In the genomic region with DNA sequence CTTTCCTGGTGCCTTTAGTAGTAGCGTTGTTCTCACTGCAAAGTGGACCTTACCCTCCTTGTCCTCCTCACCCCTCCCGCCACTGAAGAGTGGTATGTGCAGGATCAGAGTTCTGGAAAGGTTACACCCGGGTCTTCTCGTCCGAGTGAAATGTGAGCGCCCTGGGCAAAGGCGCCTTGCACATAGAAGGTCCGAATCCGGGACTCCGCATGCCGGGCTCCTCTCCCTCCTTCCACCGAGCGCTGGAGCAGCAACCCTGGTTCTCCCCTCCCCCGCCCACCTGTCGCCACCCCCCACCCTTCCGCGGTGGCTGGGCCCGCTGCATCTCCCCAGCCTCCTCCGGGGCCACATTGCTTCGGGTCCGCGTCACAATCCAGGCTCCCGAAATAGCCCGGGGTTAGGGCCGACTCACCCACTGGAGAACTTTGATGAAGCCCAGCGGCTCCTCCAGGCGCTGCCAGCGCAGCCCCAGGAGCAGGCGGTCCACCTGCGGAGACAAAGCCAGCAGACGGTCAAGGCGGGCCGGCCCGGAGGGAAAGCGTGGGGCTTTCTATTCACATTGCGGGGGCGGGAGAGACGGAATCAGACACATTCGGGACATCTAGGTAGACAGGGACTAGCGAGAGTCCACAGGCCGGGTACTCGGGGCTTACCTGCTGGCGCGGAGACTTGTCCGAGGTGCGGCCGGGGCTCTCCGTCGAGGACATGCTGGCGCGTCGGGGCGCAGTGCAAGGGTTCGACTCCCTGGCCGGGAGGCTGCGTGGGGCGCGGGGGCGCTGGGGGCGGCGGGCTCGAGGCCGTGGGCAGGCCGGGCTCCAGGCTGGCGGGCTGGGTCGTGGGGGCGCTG, we compare ENCODE assay signal across 7 mouse cellular contexts. TPM values are rescaled to one million over a fixed set of nuclear protein-coding genes. Genes with fewer than 3 reads are reported as not detected.
DNase-seq lines count a peak whose midpoint lies in the region; ATAC-seq lines count a peak whose summit lies in the region.

No protein-coding gene starts in this region.

- WGBS in forebrain, embryonic 16.5 days: 2% methylated on average over 54 of the region's 67 CpGs
- 4% methylated on average over 67 of the region's 67 CpGs for WGBS in midbrain, embryonic 15.5 days

- peaks cover 16% of the 10 kb centered on the region for H3K4me1 ChIP-seq in forebrain, embryonic 16.5 days (replicated peaks; ENCODE audit: control insufficient read depth, insufficient read depth, low read length)
- peaks cover 15% of the 10 kb centered on the region for H3K4me1 ChIP-seq in midbrain, embryonic 15.5 days

- peaks cover 16% of the 10 kb centered on the region for H3K27me3 ChIP-seq in forebrain, embryonic 16.5 days (replicated peaks; ENCODE audit: control insufficient read depth, insufficient read depth, low read length)
- peaks cover 41% of the 10 kb centered on the region for H3K27me3 ChIP-seq in midbrain, embryonic 15.5 days (replicated peaks)

- H3K36me3 ChIP-seq in forebrain, embryonic 16.5 days (ENCODE audit: control insufficient read depth, insufficient read depth): no peaks in the 10 kb centered on the region
- no peaks in the 10 kb centered on the region for H3K36me3 ChIP-seq in midbrain, embryonic 15.5 days (replicated peaks)

- DNase-seq in thymus, postnatal 14 days: peak; percentile 8
- no peak for DNase-seq in thymus, postnatal 4 days
- DNase-seq in kidney, adult 8-10 months: peak; percentile 82 to 87
- DNase-seq in spleen, adult 12 weeks (ENCODE audit: low spot score): no peak
- no peak for DNase-seq in layer of hippocampus, postnatal 25 days (ENCODE audit: extremely low spot score in 1 of 2, low spot score in 1 of 2)

- H3K27ac ChIP-seq in forebrain, embryonic 16.5 days (ENCODE audit: low read length): no peak overlapping the region
- H3K27ac ChIP-seq in midbrain, embryonic 15.5 days: no peak overlapping the region

- H3K4me3 ChIP-seq in forebrain, embryonic 16.5 days (replicated peaks; ENCODE audit: low read length): peak overlapping the region; percentile 48
- peak overlapping the region; percentile 39 for H3K4me3 ChIP-seq in midbrain, embryonic 15.5 days

- ATAC-seq in forebrain, embryonic 16.5 days: peak; percentile 61; the same call in 1 of the 2 replicates
- peak; percentile 54 for ATAC-seq in midbrain, embryonic 15.5 days (replicated peaks)

- H3K9ac ChIP-seq in forebrain, embryonic 16.5 days (replicated peaks; ENCODE audit: low read depth, low read length): peak overlapping the region; percentile 47
- 0 out of 2 replicates have a peak overlapping the region, but pooled peaks have one; percentile 8 for H3K9ac ChIP-seq in midbrain, embryonic 15.5 days

- peak overlapping the region; percentile 82 for H3K4me2 ChIP-seq in forebrain, embryonic 16.5 days (ENCODE audit: low read length)
- H3K4me2 ChIP-seq in midbrain, embryonic 15.5 days: peak overlapping the region; percentile 72

- H3K9me3 ChIP-seq in forebrain, embryonic 16.5 days (ENCODE audit: control insufficient read depth, low read length): no peaks in the 10 kb centered on the region
- no peaks in the 10 kb centered on the region for H3K9me3 ChIP-seq in midbrain, embryonic 15.5 days

RNA-seq across cellular contexts. Expression of gene Sypl2, which starts 0.5 kb away (rescaled TPM):
- polyA plus RNA-seq in forebrain, embryonic 16.5 days (2015; fragmentation: Nextera tagmentation; extraction: Ambion mirVana): 1.7 and 2.3 TPM in 2 replicates
- 0.27 and 0.70 TPM in 2 replicates for polyA plus RNA-seq in midbrain, embryonic 15.5 days (2015; fragmentation: Nextera tagmentation; extraction: Ambion mirVana)
- total RNA-seq in layer of hippocampus, postnatal 25 days (2021): 1 to 10 TPM; 2.9 to 3.6 TPM

RNA-seq across cellular contexts. Expression of gene Atxn7l2, which starts 15.2 kb away (rescaled TPM):
- 30.7 and 33.8 TPM in 2 replicates for polyA plus RNA-seq in forebrain, embryonic 16.5 days (2015; fragmentation: Nextera tagmentation; extraction: Ambion mirVana)
- polyA plus RNA-seq in midbrain, embryonic 15.5 days (2015; fragmentation: Nextera tagmentation; extraction: Ambion mirVana): 26.4 and 26.8 TPM in 2 replicates
- total RNA-seq in layer of hippocampus, postnatal 25 days (2021): 10 to 100 TPM; 19.5 to 31.1 TPM

RNA-seq across cellular contexts. Expression of gene Cyb561d1, which starts 24.9 kb away (rescaled TPM):
- 4.1 and 5.7 TPM in 2 replicates for polyA plus RNA-seq in forebrain, embryonic 16.5 days (2015; fragmentation: Nextera tagmentation; extraction: Ambion mirVana)
- polyA plus RNA-seq in midbrain, embryonic 15.5 days (2015; fragmentation: Nextera tagmentation; extraction: Ambion mirVana): 4.1 and 4.6 TPM in 2 replicates
- 10 to 100 TPM; 14.3 to 17.1 TPM for total RNA-seq in layer of hippocampus, postnatal 25 days (2021)

RNA-seq across cellular contexts. Expression of gene Psma5, which starts 30.8 kb away (rescaled TPM):
- polyA plus RNA-seq in forebrain, embryonic 16.5 days (2015; fragmentation: Nextera tagmentation; extraction: Ambion mirVana): 265 and 266 TPM in 2 replicates
- polyA plus RNA-seq in midbrain, embryonic 15.5 days (2015; fragmentation: Nextera tagmentation; extraction: Ambion mirVana): 224 and 234 TPM in 2 replicates
- total RNA-seq in layer of hippocampus, postnatal 25 days (2021): 10 to 100 TPM; 67.7 to 79.0 TPM

RNA-seq across cellular contexts. Expression of gene Amigo1, which starts 39.8 kb away (rescaled TPM):
- polyA plus RNA-seq in forebrain, embryonic 16.5 days (2015; fragmentation: Nextera tagmentation; extraction: Ambion mirVana): 10.1 and 12.0 TPM in 2 replicates
- 14.4 and 14.7 TPM in 2 replicates for polyA plus RNA-seq in midbrain, embryonic 15.5 days (2015; fragmentation: Nextera tagmentation; extraction: Ambion mirVana)
- 10 to 100 TPM; 66.8 to 67.7 TPM for total RNA-seq in layer of hippocampus, postnatal 25 days (2021)

Comparison
In these comparisons a context has a peak if more than half of its experiments do, and no peak if none do; other contexts are left out.
1. DNase-seq: peak in thymus, postnatal 14 days (single experiment) and kidney, adult 8-10 months (2 of 2); none in thymus, postnatal 4 days (single experiment), spleen, adult 12 weeks (single experiment) and layer of hippocampus, postnatal 25 days (0 of 2).